Mouse (Mus musculus): ENCODE results near the gene Rasa4. TPM values are rescaled to one million over a fixed set of nuclear protein-coding genes. Genes with fewer than 3 reads are reported as not detected.
"Not testable (repeated sequence)": the region's sequence is repeated elsewhere in the genome, so short reads cannot be mapped to it uniquely, and the experiment has no call there.

Rasa4 gene
- polyA plus RNA-seq, 1 experiment from 2014 or later: 25.0 TPM

DNA sequence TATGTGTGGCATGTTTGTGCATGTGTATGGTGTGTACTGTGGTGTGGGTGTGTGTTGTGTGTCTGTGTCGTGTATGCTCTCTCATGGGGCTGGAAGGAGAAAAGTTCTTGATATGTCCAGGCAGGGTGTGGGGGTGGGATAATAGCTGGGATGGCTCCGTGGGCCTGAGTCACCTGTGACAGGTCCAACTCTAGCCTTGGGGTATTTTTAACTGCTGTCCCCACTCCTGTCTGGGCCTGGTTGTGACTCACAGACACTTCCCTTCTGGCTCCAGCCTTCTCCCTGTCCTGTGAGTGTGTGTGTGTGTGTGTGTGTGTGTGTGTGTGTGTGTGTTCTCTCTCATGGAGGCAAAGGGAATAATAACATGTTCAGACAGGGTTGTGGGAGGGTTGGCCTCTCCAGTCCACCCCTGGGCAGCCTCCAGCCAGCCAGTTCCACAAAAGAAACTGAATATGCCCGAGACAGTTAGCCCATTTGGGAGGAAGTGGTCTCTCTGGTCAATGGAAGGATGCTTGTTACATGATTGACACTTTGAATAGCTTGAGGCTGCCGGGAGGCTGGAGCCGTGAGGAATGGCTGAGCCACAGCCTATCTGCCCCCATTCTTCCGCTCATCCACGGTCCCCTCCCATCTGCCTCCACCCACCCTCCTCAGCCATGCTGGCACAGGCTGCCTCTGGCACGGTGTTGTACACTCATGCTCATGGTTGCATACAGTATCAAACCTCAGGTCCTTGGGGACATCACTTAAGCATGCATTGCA, 10.7 kb downstream of the Rasa4 start:
- no peak overlapping the region for H3K9ac ChIP-seq (ENCODE audit: low read depth, low read length)
- H3K27ac ChIP-seq (ENCODE audit: low read depth, low read length): no peak overlapping the region
- no peak overlapping the region for H3K4me2 ChIP-seq (ENCODE audit: low read length)
- no peak for ATAC-seq
- no peaks in the 10 kb centered on the region for H3K27me3 ChIP-seq (replicated peaks; ENCODE audit: control insufficient read depth, insufficient read depth, low read length)
- no peaks in the 10 kb centered on the region for H3K4me1 ChIP-seq (ENCODE audit: control insufficient read depth, insufficient read depth, low read depth, low read length)
- 44% methylated on average over 8 of the region's 8 CpGs for WGBS
- no peaks in the 10 kb centered on the region for H3K36me3 ChIP-seq (ENCODE audit: control insufficient read depth, insufficient read depth, low read length)
- H3K9me3 ChIP-seq (ENCODE audit: control insufficient read depth, low read length): no peaks in the 10 kb centered on the region
- H3K4me3 ChIP-seq (ENCODE audit: low read length): no peak overlapping the region

DNA sequence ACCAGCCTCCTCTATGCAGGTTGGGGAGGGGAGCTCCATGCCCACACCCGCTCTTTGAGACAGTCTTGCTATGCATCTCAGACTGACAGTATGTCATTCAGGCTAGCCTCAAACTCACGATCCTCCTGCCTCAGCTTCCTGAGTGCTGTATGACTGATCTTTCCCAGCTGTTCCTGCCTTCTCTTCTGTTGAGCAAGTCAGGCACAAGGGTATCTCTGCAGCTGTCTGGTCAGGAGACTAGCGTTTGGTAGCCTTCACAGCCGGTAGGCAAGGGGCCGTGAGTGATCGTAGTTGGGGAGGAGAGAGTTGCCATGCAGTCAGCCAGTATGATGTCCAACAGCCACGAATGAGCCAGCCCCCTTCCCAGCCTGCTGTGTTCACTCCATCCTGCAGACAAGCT, 11.4 kb downstream of the Rasa4 start:
- Histone ChIP-seq H3K4me1 (ENCODE audit: control insufficient read depth, insufficient read depth, low read depth, low read length) (no peaks in the 10 kb centered on the region), H3K36me3 (ENCODE audit: control insufficient read depth, insufficient read depth, low read length) (no peaks in the 10 kb centered on the region), H3K9me3 (ENCODE audit: control insufficient read depth, low read length) (no peaks in the 10 kb centered on the region), H3K4me3 (ENCODE audit: low read length) (no peak overlapping the region), H3K27me3 (replicated peaks; ENCODE audit: control insufficient read depth, insufficient read depth, low read length) (no peaks in the 10 kb centered on the region), H3K4me2 (ENCODE audit: low read length) (no peak overlapping the region), H3K9ac (ENCODE audit: low read depth, low read length) (no peak overlapping the region), H3K27ac (ENCODE audit: low read depth, low read length) (no peak overlapping the region)
- ATAC-seq: no peak
- 65% methylated on average over 7 of the region's 7 CpGs for WGBS

DNA sequence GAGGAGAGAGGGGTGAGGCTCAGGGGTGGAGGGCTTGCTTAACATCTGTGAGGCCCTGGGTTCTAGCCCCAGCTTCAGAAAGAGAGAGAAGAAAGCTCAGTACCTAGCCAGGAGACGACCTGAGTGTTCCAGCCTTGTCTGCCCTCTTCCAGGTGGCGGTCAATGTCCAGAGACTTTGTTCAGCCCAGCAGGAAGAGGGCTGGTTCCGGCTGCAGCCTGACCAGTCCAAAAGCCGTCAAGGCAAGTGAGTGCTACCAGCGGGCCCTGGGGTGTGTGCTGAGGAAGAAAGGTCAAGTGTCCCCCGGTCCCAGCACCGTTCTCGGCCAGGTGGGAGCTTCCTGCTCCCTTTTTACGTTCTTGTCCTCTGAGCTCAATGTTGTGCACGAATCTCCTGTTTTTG, 14.8 kb downstream of the Rasa4 start:
- H3K4me2 ChIP-seq (ENCODE audit: low read length): no peak overlapping the region
- WGBS: 86% methylated on average over 10 of the region's 10 CpGs
- ATAC-seq: no peak

DNA sequence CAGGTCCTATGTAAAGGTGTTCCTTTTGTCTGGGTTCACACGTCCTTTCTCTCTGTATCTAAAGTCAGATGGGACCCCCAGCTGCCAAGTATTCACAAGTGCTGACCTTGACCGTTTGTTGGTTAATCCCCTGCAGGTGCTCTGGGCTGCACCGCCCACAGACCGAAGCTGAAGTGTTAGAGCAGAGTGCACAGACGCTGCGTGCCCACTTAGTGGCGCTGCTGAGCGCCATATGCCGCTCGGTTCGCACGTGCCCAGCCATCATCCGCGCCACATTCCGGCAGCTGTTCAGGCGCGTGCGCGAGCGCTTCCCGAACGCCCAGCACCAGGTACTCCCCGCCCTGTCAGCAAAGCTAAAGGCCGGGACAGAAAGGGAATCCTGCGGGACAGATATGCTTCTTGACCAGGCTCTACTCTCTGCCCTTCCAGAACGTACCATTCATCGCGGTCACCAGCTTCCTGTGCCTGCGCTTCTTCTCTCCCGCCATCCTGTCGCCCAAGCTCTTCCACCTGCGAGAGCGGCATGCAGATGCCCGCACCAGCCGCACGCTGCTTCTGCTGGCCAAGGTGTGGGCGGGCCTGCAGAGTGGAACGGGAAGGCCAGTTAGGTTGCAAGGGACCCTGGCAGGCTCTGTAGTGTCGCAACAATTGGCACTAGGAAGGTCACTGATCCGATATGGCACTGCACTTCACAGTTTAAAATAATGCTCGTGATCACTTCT, 18.5 kb downstream of the Rasa4 start:
- Histone ChIP-seq H3K4me1 (ENCODE audit: control insufficient read depth, insufficient read depth, low read depth, low read length) (peaks cover 6% of the 10 kb centered on the region), H3K27ac (ENCODE audit: low read depth, low read length) (0 out of 2 replicates have a peak overlapping the region, but pooled peaks have one; percentile 24), H3K36me3 (ENCODE audit: control insufficient read depth, insufficient read depth, low read length) (no peaks in the 10 kb centered on the region), H3K9ac (ENCODE audit: low read depth, low read length) (peak overlapping the region; percentile 63), H3K4me3 (ENCODE audit: low read length) (peak overlapping the region; percentile 46), H3K27me3 (replicated peaks; ENCODE audit: control insufficient read depth, insufficient read depth, low read length) (no peaks in the 10 kb centered on the region), H3K9me3 (ENCODE audit: control insufficient read depth, low read length) (0 out of 2 replicates have a peak, but pooled peaks cover 2% of the 10 kb centered on the region), H3K4me2 (ENCODE audit: low read length) (peak overlapping the region; percentile 82)
- WGBS: 6% methylated on average over 41 of the region's 41 CpGs
- peak; percentile 91 for ATAC-seq

More for the DNA sequence above, 14.8 kb downstream of the Rasa4 start:
- Histone ChIP-seq H3K36me3 (ENCODE audit: control insufficient read depth, insufficient read depth, low read length) (no peaks in the 10 kb centered on the region), H3K27ac (ENCODE audit: low read depth, low read length) (no peak overlapping the region), H3K4me1 (ENCODE audit: control insufficient read depth, insufficient read depth, low read depth, low read length) (peaks cover 6% of the 10 kb centered on the region), H3K27me3 (replicated peaks; ENCODE audit: control insufficient read depth, insufficient read depth, low read length) (no peaks in the 10 kb centered on the region), H3K4me3 (ENCODE audit: low read length) (no peak overlapping the region), H3K9me3 (ENCODE audit: control insufficient read depth, low read length) (no peaks in the 10 kb centered on the region), H3K9ac (ENCODE audit: low read depth, low read length) (no peak overlapping the region)

DNA sequence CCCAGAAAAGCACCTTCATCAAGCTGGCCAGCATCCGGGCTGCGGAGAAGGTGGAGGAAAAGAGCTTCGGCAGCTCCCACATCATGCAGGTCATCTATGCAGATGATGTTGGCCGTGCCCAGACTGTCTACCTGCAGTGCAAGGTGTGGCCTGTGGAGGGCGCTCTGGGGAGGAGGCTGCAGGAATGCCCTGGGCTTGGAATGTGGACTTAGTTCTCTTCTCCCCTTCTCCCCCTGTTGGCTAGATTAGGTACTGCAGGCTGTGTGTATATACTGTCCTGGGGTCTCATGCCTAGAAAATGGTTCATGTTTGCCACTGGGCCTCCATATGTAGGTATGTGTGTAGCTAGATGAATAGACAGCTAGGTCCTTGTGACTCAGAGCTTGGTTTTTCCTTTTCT, 20.8 kb downstream of the Rasa4 start:
- Histone ChIP-seq H3K27me3 (replicated peaks; ENCODE audit: control insufficient read depth, insufficient read depth, low read length) (no peaks in the 10 kb centered on the region), H3K27ac (ENCODE audit: low read depth, low read length) (no peak overlapping the region), H3K4me1 (ENCODE audit: control insufficient read depth, insufficient read depth, low read depth, low read length) (peaks cover 6% of the 10 kb centered on the region), H3K9ac (ENCODE audit: low read depth, low read length) (no peak overlapping the region), H3K4me3 (ENCODE audit: low read length) (no peak overlapping the region), H3K36me3 (ENCODE audit: control insufficient read depth, insufficient read depth, low read length) (no peaks in the 10 kb centered on the region; the same call in 1 of the 2 replicates), H3K9me3 (ENCODE audit: control insufficient read depth, low read length) (0 out of 2 replicates have a peak, but pooled peaks cover 2% of the 10 kb centered on the region), H3K4me2 (ENCODE audit: low read length) (no peak overlapping the region)
- 86% methylated on average over 5 of the region's 5 CpGs for whole genome bisulfite sequencing
- no peak for ATAC-seq

DNA sequence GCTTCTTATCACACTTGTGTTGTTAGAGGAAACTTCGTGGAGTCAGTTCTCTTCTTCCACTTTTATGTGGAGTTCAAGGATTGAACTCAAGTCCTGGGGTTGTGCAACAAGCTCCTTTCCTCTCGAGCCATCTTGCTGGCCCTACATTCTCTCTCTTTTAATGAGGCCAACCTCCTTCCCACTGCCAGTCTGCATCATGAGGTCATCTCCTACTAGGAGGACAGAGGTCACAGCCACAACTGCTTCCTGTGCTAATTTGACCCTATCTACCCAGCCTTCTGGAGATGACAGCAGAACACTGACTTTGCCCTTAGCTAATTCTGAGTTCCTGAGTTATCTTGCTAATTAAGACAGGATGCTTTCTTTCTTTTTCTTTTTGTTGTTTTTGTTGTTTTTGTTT, 24.8 kb downstream of the Rasa4 start:
- Histone ChIP-seq H3K27ac (ENCODE audit: low read depth, low read length) (no peak overlapping the region), H3K36me3 (ENCODE audit: control insufficient read depth, insufficient read depth, low read length) (no peaks in the 10 kb centered on the region; the same call in 1 of the 2 replicates), H3K4me3 (ENCODE audit: low read length) (no peak overlapping the region), H3K4me1 (ENCODE audit: control insufficient read depth, insufficient read depth, low read depth, low read length) (no peaks in the 10 kb centered on the region), H3K4me2 (ENCODE audit: low read length) (no peak overlapping the region), H3K27me3 (replicated peaks; ENCODE audit: control insufficient read depth, insufficient read depth, low read length) (no peaks in the 10 kb centered on the region), H3K9me3 (ENCODE audit: control insufficient read depth, low read length) (0 out of 2 replicates have a peak, but pooled peaks cover 2% of the 10 kb centered on the region), H3K9ac (ENCODE audit: low read depth, low read length) (no peak overlapping the region)
- 52% methylated on average over 2 of the region's 2 CpGs for WGBS
- no peak for ATAC-seq

DNA sequence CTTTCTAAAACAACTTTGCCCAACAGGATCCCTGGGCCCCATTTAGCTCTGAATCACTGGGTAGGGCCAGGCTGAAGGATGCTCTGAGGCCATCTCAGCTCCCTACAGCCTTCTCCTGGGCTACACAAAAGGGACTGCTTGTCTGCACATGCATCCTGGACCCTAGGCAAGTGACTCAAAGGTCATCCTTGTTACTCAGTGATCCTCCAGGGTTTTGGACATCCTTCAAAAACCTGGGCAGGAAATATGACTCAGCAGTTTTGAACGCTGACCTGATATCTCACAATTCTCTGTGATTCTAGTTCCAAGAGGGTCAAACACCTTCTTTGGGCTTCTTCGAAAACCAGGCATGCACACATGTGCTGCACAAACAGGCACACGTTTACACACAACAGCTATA, 25.3 kb downstream of the Rasa4 start:
- 86% methylated on average over 3 of the region's 3 CpGs for WGBS
- Histone ChIP-seq H3K9ac (ENCODE audit: low read depth, low read length) (no peak overlapping the region), H3K4me2 (ENCODE audit: low read length) (no peak overlapping the region), H3K36me3 (ENCODE audit: control insufficient read depth, insufficient read depth, low read length) (no peaks in the 10 kb centered on the region; the same call in 1 of the 2 replicates), H3K9me3 (ENCODE audit: control insufficient read depth, low read length) (0 out of 2 replicates have a peak, but pooled peaks cover 2% of the 10 kb centered on the region), H3K4me3 (ENCODE audit: low read length) (no peak overlapping the region), H3K27ac (ENCODE audit: low read depth, low read length) (no peak overlapping the region), H3K27me3 (replicated peaks; ENCODE audit: control insufficient read depth, insufficient read depth, low read length) (no peaks in the 10 kb centered on the region), H3K4me1 (ENCODE audit: control insufficient read depth, insufficient read depth, low read depth, low read length) (no peaks in the 10 kb centered on the region)
- ATAC-seq: no peak

DNA sequence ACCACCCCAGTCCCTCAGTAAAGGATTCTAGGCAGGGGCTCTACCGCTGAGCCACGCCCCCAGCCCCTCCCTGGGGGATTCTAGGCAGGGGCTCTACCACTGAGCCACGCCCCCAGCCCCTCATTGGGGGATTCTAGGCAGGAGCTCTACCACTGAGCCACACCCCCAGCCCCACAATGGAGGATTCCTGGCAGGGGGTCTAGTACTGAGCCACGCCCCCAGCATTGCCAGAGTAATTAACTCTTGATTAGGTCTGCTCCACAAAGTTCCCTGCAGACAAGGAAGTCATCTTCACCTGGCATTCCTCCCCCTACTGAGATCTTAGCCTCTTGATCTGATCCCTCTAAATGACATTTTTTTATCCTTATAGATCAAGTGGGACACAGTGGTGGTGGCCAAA, 29.8 kb downstream of the Rasa4 start:
- H3K4me3 ChIP-seq (ENCODE audit: low read length); ATAC-seq; H3K27me3 ChIP-seq (replicated peaks; ENCODE audit: control insufficient read depth, insufficient read depth, low read length); H3K4me2 ChIP-seq (ENCODE audit: low read length); H3K9me3 ChIP-seq (ENCODE audit: control insufficient read depth, low read length); H3K27ac ChIP-seq (ENCODE audit: low read depth, low read length); H3K36me3 ChIP-seq (ENCODE audit: control insufficient read depth, insufficient read depth, low read length); H3K9ac ChIP-seq (ENCODE audit: low read depth, low read length): not testable (repeated sequence)
- WGBS: 24% methylated on average over 3 of the region's 4 CpGs
- peaks cover 14% of the 10 kb centered on the region for H3K4me1 ChIP-seq (ENCODE audit: control insufficient read depth, insufficient read depth, low read depth, low read length)

Measured in hindbrain, embryonic 16.5 days (tissue).